Mouse (Mus musculus) cerebellum, adult 2 months (tissue): ENCODE data around the gene Wrnip1. TPM values are rescaled to one million over a fixed set of nuclear protein-coding genes. Genes with fewer than 3 reads are reported as not detected.

Experiments
- DNase-seq, 2 experiments: peaks; one replicate each; pipeline ENCODE4 v3.0.0; 2021
- H3K27ac ChIP-seq: fragments of 200-500 bp; 2 replicates; pipeline ENCODE4 v1.5.1; 2012; ENCODE audit warnings: low read length, control low read depth, inconsistent platforms; ENCODE audit not compliant: insufficient read depth
- H3K27me3 ChIP-seq: fragments of 200-500 bp; 2 replicates; pipeline ENCODE4 v1.6.1; 2012; ENCODE audit warnings: inconsistent platforms, mild to moderate bottlenecking, low read length, moderate library complexity; ENCODE audit not compliant: control insufficient read depth, insufficient read depth
- H3K4me1 ChIP-seq: fragments of 200-500 bp; 2 replicates; pipeline ENCODE4 v1.6.1; 2011; ENCODE audit warnings: low read length; ENCODE audit not compliant: control insufficient read depth, insufficient read depth
- H3K4me3 ChIP-seq: fragments of 200-500 bp; replicated peaks from 2 replicates; pipeline ENCODE3; 2011; ENCODE audit warnings: mild to moderate bottlenecking, low read depth, low read length, control low read depth; ENCODE audit not compliant: insufficient read depth
- CTCF ChIP-seq: fragments of 200-500 bp; IDR thresholded peaks from 2 replicates; pipeline ENCODE4 v1.5.1; 2011; ENCODE audit warnings: low read depth, mild to moderate bottlenecking, control low read depth, low read length, moderate library complexity, borderline replicate concordance; ENCODE audit not compliant: insufficient read depth
- POLR2A ChIP-seq: fragments of 200-500 bp; IDR thresholded peaks from 2 replicates; pipeline ENCODE4 v1.6.1; 2011; ENCODE audit warnings: low read length, control low read depth, borderline replicate concordance; ENCODE audit not compliant: insufficient read depth
- WGBS: fragments of 180-500 bp; shearing (Covaris S2); methylation state at CpG from one replicate; pipeline ENCODE4 v1.1.7; 2018; 5-methylcytosine and 5-hydroxymethylcytosine counted together
- polyA plus RNA-seq: library from polyadenylated mRNA; depleted of rRNA; stranded (reverse); fragments of >200 nt; gene quantifications from 2 replicates; pipeline ENCODE4 v1.2.3, GENCODE M21; 2012

Wrnip1 gene
- polyA plus RNA-seq, 1 experiment, result 63.7 TPM

GRCm38 (mm10) chr13:32795166-32795565, 6.7 kb upstream of the Wrnip1 start:
- no peak for TF ChIP-seq POLR2A
- no peak for TF ChIP-seq CTCF
- Histone ChIP-seq H3K4me3 (no peak overlapping the region), H3K4me1 (peaks cover 4% of the 10 kb centered on the region; the same call in 1 of the 2 replicates), H3K27ac (no peak overlapping the region), H3K27me3 (no peaks in the 10 kb centered on the region)
- DNase-seq, result no peak
- WGBS, result 90% methylated on average over 5 of the region's 5 CpGs

DNA sequence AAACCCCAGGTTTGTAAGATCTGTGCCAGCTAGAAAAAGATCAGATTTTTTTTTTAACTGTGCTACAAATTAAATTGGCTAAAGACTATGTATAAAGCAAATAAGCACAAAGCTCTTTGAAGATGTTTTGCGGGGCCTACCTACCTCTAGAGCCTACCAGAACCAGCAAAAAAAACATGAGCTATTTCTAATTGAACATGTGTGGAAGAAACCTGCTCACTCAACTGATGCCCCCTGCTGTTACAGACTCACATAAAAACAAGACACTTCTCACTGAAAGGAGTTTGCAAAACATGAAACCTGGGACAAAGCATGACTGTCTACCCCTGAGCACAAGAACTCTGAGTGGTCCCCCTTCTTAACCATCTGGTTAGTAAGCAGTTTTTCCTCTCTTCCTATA, 4.8 kb upstream of the Wrnip1 start:
- WGBS, result 89% methylated on average over 1 of the region's 1 CpGs
- peaks cover 4% of the 10 kb centered on the region; the same call in 1 of the 2 replicates for H3K4me1 ChIP-seq
- H3K27ac ChIP-seq, result no peak overlapping the region
- H3K4me3 ChIP-seq, result no peak overlapping the region
- TF ChIP-seq CTCF, result no peak
- no peak for TF ChIP-seq POLR2A
- DNase-seq, result no peak
- H3K27me3 ChIP-seq, result no peaks in the 10 kb centered on the region

DNA sequence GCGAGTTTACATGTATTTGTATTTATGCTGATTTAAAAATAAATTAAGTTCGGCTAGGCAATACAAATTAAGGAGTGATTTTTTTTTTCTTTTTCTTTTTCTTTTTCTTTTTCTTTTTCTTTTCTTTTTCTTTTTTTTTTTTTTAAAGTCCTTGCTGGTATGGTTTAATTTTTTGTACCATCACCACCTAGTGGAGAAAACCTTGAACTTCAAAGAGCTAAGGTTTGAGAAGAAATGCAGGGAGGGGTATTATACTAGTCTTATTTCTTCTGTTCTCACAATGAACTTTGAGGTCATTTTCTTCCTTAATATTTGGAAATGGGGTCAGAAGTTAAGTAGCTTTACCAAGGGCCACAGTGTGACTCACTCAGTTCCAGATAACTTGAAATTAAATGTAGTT, 2.7 kb upstream of the Wrnip1 start:
- 81% methylated on average over 2 of the region's 2 CpGs for WGBS
- no peak overlapping the region for H3K4me3 ChIP-seq
- H3K27me3 ChIP-seq, result no peaks in the 10 kb centered on the region
- no peak for TF ChIP-seq CTCF
- no peak for TF ChIP-seq POLR2A
- DNase-seq, result no peak
- H3K4me1 ChIP-seq, result peaks cover 4% of the 10 kb centered on the region; the same call in 1 of the 2 replicates
- no peak overlapping the region for H3K27ac ChIP-seq

DNA sequence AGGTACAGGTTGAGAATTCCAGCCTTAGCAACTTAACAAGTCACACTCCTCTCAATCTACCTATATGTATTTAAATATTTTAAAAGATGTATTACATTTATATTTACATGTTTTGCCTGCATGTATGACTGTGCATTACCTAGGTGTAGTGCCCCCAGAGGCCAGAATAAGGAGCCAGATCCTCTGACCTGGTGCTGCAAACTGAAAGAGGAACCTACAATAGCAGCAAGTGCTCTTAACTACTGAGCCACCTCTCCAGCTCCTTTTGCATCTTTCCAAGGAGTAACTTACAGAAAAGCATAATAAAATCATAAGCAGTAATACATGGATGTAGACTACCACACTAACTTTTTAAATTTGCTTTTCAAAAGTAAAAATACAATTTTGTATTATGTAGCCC, 979 bp upstream of the Wrnip1 start:
- no peaks in the 10 kb centered on the region for H3K27me3 ChIP-seq
- H3K4me1 ChIP-seq, result no peaks in the 10 kb centered on the region
- DNase-seq, result no peak
- TF ChIP-seq POLR2A (no peak), CTCF (no peak)
- H3K27ac ChIP-seq, result no peak overlapping the region
- no peak overlapping the region for H3K4me3 ChIP-seq

GRCm38 (mm10) chr13:32802259-32803081, 632 bp downstream of the Wrnip1 start, which contains the start of gene D930007J09Rik:
Gene D930007J09Rik, minus strand, starts transcription at chr13:32802849.
- Histone ChIP-seq H3K4me1 (no peaks in the 10 kb centered on the region), H3K27ac (peak within 1 kb of the TSS; percentile 47), H3K27me3 (no peaks in the 10 kb centered on the region), H3K4me3 (peak within 1 kb of the TSS; percentile 69)
- WGBS, result under 1% methylated on average over 95 of the region's 95 CpGs
- no peak for TF ChIP-seq CTCF
- no peak for TF ChIP-seq POLR2A
- peak; percentile 52 to 68 for DNase-seq

- H3K27me3 ChIP-seq, result no peaks in the 10 kb centered on the region
- TF ChIP-seq CTCF (no peak), POLR2A (no peak)
- no peak for DNase-seq
- no peak overlapping the region for H3K27ac ChIP-seq
- H3K4me3 ChIP-seq, result peak overlapping the region; percentile 11
- no peaks in the 10 kb centered on the region for H3K4me1 ChIP-seq
- WGBS, result 75% methylated on average over 4 of the region's 4 CpGs
Observed at GRCm38 (mm10) chr13:32803701-32804345, 2.0 kb downstream of the Wrnip1 start.

DNA sequence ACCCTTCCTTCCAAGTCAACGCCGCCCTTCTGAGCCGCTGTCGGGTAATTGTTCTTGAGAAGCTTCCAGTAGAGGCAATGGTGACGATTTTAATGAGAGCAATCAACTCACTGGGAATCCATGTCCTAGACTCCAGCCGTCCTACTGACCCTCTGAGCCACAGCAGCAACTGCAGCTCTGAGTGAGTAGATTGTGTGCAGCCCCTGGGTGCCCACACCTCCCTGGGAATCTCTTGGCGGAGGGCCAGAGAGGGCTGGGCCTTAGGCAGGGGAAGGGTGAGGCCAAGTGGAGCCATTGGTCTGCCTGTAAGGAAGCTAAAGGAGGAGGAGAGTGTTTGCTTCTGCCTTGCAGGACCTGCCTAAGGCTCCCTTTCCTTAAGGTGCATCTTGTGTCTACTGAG, 5.0 kb downstream of the Wrnip1 start:
- Histone ChIP-seq H3K4me3 (no peak overlapping the region), H3K27me3 (no peaks in the 10 kb centered on the region), H3K27ac (no peak overlapping the region), H3K4me1 (no peaks in the 10 kb centered on the region)
- TF ChIP-seq CTCF, result no peak
- TF ChIP-seq POLR2A, result no peak
- WGBS, result 55% methylated on average over 7 of the region's 7 CpGs
- peak in 1 of 2 experiments; percentile 20 for DNase-seq
